Mouse (Mus musculus): ENCODE measurements at regions not wholly inside any gene's neighbourhood (a gene's known extent, or its start where the extent isn't known, plus 50 kb on each side); places are given as distances from the start of the nearest gene placed in this dataset.

- Histone ChIP-seq H3K4me1 (no peaks in the 10 kb centered on the region), H3K9me3 (no peaks in the 10 kb centered on the region), H3K9ac (no peak overlapping the region), H3K27me3 (no peaks in the 10 kb centered on the region), H3K4me3 (replicated peaks) (no peak overlapping the region), H3K27ac (no peak overlapping the region), H3K4me2 (no peak overlapping the region), H3K36me3 (replicated peaks) (no peaks in the 10 kb centered on the region)
- ATAC-seq (ENCODE audit: low FRiP score) = no peak
- WGBS = 75% methylated on average over 7 of the region's 7 CpGs
Measured at GRCm38 (mm10) chr7:40799794-40800193, 98.3 kb upstream of the Vstm2b start.

- no peak overlapping the region for H3K27ac ChIP-seq
Measured at GRCm38 (mm10) chr7:40801291-40801690, 96.8 kb upstream of the Vstm2b start.

GRCm38 (mm10) chr7:40805211-40805610, 92.9 kb upstream of the Vstm2b start:
- Histone ChIP-seq H3K27ac (no peak overlapping the region), H3K4me2 (no peak overlapping the region), H3K9ac (no peak overlapping the region), H3K36me3 (replicated peaks) (no peaks in the 10 kb centered on the region), H3K9me3 (no peaks in the 10 kb centered on the region), H3K4me3 (replicated peaks) (no peak overlapping the region), H3K4me1 (no peaks in the 10 kb centered on the region), H3K27me3 (no peaks in the 10 kb centered on the region)
- ATAC-seq (ENCODE audit: low FRiP score) = no peak
- 65% methylated on average over 2 of the region's 2 CpGs for WGBS

More at GRCm38 (mm10) chr7:40801291-40801690, 96.8 kb upstream of the Vstm2b start:
- 70% methylated on average over 2 of the region's 2 CpGs for WGBS
- Histone ChIP-seq H3K4me1 (no peaks in the 10 kb centered on the region), H3K9me3 (no peaks in the 10 kb centered on the region), H3K27me3 (no peaks in the 10 kb centered on the region), H3K4me2 (no peak overlapping the region), H3K9ac (no peak overlapping the region), H3K36me3 (replicated peaks) (no peaks in the 10 kb centered on the region), H3K4me3 (replicated peaks) (no peak overlapping the region)
- no peak for ATAC-seq (ENCODE audit: low FRiP score)

- H3K9ac ChIP-seq = no peak overlapping the region
- no peak overlapping the region for H3K4me3 ChIP-seq (replicated peaks)
- H3K4me2 ChIP-seq = no peak overlapping the region
- no peaks in the 10 kb centered on the region for H3K9me3 ChIP-seq
- H3K27me3 ChIP-seq = no peaks in the 10 kb centered on the region
- no peaks in the 10 kb centered on the region for H3K4me1 ChIP-seq
- no peak overlapping the region for H3K27ac ChIP-seq
- ATAC-seq (ENCODE audit: low FRiP score) = no peak
- no peaks in the 10 kb centered on the region for H3K36me3 ChIP-seq (replicated peaks)
- 87% methylated on average over 4 of the region's 4 CpGs for WGBS
Measured at GRCm38 (mm10) chr7:40805866-40806265, 92.3 kb upstream of the Vstm2b start.

GRCm38 (mm10) chr7:40812952-40813351, 85.2 kb upstream of the Vstm2b start:
- Histone ChIP-seq H3K4me1 (no peaks in the 10 kb centered on the region), H3K4me2 (no peak overlapping the region), H3K36me3 (replicated peaks) (no peaks in the 10 kb centered on the region), H3K27ac (no peak overlapping the region), H3K9me3 (no peaks in the 10 kb centered on the region), H3K27me3 (no peaks in the 10 kb centered on the region), H3K9ac (no peak overlapping the region), H3K4me3 (replicated peaks) (no peak overlapping the region)
- ATAC-seq (ENCODE audit: low FRiP score) = no peak
- WGBS = 86% methylated on average over 4 of the region's 4 CpGs

- ATAC-seq (ENCODE audit: low FRiP score) = no peak
- WGBS = 90% methylated on average over 7 of the region's 7 CpGs
- H3K27ac ChIP-seq = 0 out of 2 replicates have a peak overlapping the region, but pooled peaks have one; percentile 13
Measured at GRCm38 (mm10) chr7:40825141-40825742, 72.9 kb upstream of the Vstm2b start.

GRCm38 (mm10) chr7:40829526-40829925, 68.6 kb upstream of the Vstm2b start:
- WGBS = 83% methylated on average over 5 of the region's 5 CpGs
- ATAC-seq (ENCODE audit: low FRiP score) = no peak
- no peak overlapping the region for H3K4me3 ChIP-seq (replicated peaks)
- no peaks in the 10 kb centered on the region for H3K36me3 ChIP-seq (replicated peaks)
- H3K9me3 ChIP-seq = no peaks in the 10 kb centered on the region
- H3K4me1 ChIP-seq = no peaks in the 10 kb centered on the region
- H3K27ac ChIP-seq = no peak overlapping the region
- no peak overlapping the region for H3K9ac ChIP-seq
- H3K4me2 ChIP-seq = no peak overlapping the region
- no peaks in the 10 kb centered on the region for H3K27me3 ChIP-seq

More at GRCm38 (mm10) chr7:40825141-40825742, 72.9 kb upstream of the Vstm2b start:
- Histone ChIP-seq H3K4me3 (replicated peaks) (no peak overlapping the region), H3K4me2 (no peak overlapping the region), H3K27me3 (no peaks in the 10 kb centered on the region), H3K9ac (no peak overlapping the region), H3K36me3 (replicated peaks) (no peaks in the 10 kb centered on the region), H3K9me3 (no peaks in the 10 kb centered on the region), H3K4me1 (no peaks in the 10 kb centered on the region)

GRCm38 (mm10) chr7:40831583-40831982, 66.5 kb upstream of the Vstm2b start:
- Histone ChIP-seq H3K36me3 (replicated peaks) (no peaks in the 10 kb centered on the region), H3K9ac (no peak overlapping the region), H3K27me3 (no peaks in the 10 kb centered on the region), H3K4me2 (no peak overlapping the region), H3K4me1 (no peaks in the 10 kb centered on the region), H3K9me3 (no peaks in the 10 kb centered on the region), H3K27ac (no peak overlapping the region), H3K4me3 (replicated peaks) (no peak overlapping the region)
- 88% methylated on average over 4 of the region's 4 CpGs for WGBS
- ATAC-seq (ENCODE audit: low FRiP score) = no peak

GRCm38 (mm10) chr7:40842344-40842992, 55.7 kb upstream of the Vstm2b start:
- H3K27ac ChIP-seq = no peak overlapping the region
- no peaks in the 10 kb centered on the region for H3K4me1 ChIP-seq
- H3K4me2 ChIP-seq = no peak overlapping the region
- no peaks in the 10 kb centered on the region for H3K27me3 ChIP-seq
- no peak overlapping the region for H3K9ac ChIP-seq
- no peak overlapping the region for H3K4me3 ChIP-seq (replicated peaks)
- peak; percentile 27; the same call in 1 of the 2 replicates for ATAC-seq (ENCODE audit: low FRiP score)
- no peaks in the 10 kb centered on the region for H3K36me3 ChIP-seq (replicated peaks)
- H3K9me3 ChIP-seq = no peaks in the 10 kb centered on the region
- WGBS = 53% methylated on average over 8 of the region's 8 CpGs

- no peak for ATAC-seq (ENCODE audit: low FRiP score)
- no peak overlapping the region for H3K4me2 ChIP-seq
- H3K4me3 ChIP-seq (replicated peaks) = no peak overlapping the region
- H3K9ac ChIP-seq = no peak overlapping the region
- H3K27ac ChIP-seq = no peak overlapping the region
- no peaks in the 10 kb centered on the region for H3K9me3 ChIP-seq
- H3K27me3 ChIP-seq = no peaks in the 10 kb centered on the region
- 88% methylated on average over 6 of the region's 6 CpGs for WGBS
- H3K4me1 ChIP-seq = no peaks in the 10 kb centered on the region
- no peaks in the 10 kb centered on the region for H3K36me3 ChIP-seq (replicated peaks)
Measured at GRCm38 (mm10) chr7:40846512-40846911, 51.6 kb upstream of the Vstm2b start.
